Mouse (Mus musculus) cerebral cortex, adult 2 months (tissue): Measurements from ENCODE around the gene Aph1c.

Source experiments
- WGBS: fragments of 180-500 bp; shearing (Covaris S2); methylation state at CpG from one replicate; pipeline ENCODE4 v1.1.7; 2018; 5-methylcytosine and 5-hydroxymethylcytosine counted together

Gene Aph1c

DNA sequence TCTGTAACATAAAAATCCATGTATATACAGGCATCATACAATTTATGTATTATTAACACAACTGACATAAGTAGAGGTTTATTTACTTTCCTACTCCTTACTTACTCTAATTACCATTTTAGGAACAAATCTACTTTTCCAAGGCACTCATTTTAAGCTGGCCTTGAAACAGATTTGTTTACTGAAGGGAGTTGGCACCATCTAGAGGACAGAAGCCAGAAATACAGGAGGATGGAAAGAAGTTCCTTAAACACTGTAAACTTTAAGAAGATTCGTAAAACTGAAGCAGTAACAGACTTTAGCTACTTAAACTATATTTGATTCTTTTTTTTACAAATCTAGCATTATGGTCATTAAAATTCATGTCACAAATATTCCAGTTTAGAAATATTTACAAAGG, 8.5 kb downstream of the Aph1c start:
- 23% methylated on average over 1 of the region's 1 CpGs for WGBS

DNA sequence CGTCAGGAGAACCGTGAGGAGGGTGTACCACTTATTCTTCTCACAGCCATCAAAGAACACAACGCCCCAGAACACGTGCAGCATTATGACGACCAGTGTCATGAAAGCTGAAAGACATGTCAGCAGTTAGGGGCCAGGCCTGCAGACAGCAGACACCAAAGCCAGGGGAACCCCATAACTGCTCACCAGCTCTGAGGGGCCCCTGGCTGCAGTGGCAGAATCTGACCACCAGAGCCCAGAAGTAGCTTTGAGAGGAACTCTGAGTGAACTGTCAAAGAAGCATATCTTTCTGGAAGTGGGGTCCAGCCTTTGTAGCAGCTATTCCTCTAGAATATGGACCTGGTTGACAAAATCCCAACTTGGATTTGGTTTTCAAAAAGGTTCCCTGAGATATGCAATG, 12.3 kb downstream of the Aph1c start:
- WGBS: 100% methylated on average over 1 of the region's 5 CpGs

DNA sequence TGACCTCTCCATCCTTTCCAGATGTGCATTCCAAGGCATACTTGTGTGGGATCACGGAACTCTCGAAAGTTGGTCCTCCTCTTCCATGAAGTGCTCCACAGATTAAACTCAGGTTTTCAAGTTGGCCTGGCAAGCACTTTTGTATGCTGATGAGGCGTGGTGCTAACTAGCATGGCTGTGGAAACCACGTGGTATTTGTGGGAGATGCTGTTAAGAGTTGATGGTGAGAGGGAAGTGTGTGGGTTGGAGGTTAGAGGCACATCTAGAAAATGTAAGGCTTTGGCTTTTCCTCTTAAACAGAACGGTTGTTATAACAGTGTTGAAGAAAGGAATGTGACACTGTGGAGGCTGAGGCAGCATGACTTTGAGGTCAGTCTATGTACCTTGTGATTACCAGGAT, 13.5 kb downstream of the Aph1c start:
- WGBS: 75% methylated on average over 5 of the region's 5 CpGs

DNA sequence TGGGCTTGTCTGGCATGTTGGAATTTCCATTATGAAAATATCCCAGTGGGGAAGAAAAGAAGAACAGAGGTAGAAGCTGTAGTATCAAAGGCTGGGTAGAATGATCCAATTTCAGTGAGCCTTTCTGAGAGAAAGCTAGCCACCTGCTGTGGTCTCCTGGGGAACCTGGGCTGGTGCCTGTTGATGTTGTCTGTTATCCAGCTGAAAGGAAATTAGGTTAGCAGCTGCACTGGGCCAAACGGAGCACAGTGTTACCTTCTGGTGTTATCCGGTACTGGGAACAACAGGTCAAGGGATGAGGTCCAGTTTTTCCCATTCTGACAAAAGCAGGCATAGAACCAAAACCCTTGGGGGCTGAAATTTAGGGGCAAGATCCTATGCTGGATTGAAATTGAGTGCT, 21.1 kb downstream of the Aph1c start:
- 55% methylated on average over 2 of the region's 2 CpGs for WGBS

DNA sequence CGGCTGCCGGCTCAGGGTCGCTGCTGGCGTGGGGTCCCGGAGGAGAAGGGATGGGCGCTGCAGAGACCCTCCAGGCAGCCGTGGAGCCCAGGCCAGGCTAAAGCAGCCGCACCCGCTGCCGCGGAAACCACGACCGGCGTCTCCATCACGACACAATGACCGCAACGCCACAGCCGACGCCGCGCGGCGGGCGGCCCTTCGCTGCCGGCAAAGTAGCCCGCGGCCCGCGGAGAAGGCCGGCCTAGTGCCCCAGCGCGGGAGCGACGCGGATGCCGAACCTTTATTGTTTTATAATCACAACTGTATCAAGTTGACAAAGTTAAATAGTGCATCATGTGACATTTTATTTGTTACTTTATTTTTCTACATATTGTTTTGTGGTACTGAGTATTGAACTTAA, 28.6 kb downstream of the Aph1c start:
- 17% methylated on average over 32 of the region's 37 CpGs for WGBS

DNA sequence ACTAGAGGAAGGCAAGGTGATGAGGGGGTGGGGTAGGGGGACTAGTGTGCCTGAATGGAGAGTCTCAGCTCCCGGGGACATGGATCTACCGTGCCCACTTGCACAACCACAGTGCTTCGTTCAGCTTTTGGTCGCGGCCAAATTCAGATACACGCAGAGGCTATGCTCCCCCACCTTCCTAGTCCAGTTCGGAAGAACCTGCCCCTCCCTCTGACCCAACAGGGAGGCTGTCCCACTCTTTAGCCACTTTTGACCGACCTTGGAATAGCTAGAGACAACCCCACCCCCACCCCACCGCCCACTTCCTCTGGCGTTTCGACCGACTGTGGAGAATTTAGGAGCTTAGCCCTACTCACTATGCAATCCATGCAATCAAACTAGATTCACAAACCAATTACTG, 32.6 kb downstream of the Aph1c start:
- 60% methylated on average over 12 of the region's 12 CpGs for WGBS

DNA sequence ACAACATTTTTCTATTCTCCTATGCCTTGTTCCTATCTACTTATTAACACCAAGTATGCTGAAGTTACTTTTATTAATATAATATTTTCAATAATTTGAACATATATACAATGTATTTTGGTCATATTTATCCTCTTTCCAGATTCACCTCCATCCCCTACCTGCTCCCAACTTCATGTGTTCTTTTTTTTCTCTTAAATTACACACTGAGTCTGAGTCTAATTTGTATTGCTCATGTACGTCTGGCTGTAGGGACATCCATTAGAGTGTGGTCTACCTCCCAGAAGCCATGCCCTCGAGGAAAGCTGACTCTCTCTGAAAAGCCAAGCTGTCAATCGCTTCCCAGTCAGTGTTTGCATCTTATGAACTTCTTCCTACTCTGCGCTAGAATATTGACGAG, 37.8 kb downstream of the Aph1c start, which contains the start of gene Gm10647:
Gene Gm10647 (plus strand): TSS at position 301 of the 400 bp plus-strand sequence.
- 83% methylated on average over 5 of the region's 5 CpGs for WGBS

DNA sequence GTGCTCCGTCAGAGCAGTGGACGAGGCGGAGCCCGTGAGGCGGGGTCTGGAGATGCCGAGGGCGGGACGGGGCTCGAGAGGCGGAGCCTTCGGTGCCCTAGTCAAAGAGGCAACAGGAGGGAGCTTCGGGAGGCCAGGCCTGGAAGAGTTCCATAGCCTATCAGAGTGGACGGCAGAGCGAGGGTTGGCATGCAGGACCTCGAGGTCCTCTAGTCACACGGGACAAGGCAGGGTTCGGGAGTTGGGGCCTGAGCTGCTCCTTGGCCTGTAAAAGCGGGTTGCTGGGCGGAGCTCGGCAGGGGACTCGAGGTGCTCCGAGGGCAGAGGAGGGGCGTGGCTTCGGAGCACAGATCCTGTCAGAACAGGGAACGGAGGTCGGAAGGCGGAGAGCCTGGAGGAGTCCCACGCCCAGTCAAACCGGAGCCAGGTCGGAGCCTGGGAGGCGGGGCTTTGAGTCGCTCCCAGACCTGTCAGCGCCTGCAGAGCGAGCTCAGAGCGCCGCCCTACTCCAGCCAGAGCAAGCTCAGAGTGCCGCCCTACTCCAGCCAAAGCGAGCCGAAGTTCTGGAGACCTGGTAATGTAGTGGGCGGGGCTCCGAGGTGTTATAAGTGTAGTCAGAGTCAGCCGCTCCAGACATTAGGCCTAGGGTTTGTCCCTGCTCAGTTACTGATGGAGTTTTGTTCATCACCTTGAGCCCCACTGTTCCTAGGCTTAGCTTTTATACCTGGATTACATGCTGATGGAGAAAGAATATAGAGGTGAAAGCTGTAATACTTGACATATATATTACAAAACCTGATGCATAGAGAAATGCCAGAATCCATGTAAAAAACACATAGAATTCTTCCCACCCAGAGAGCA, 38.8 kb downstream of the Aph1c start, which contains the start of gene Aph1b:
Gene Aph1b (minus strand): TSS at position 27 of the 861 bp plus-strand sequence.
- WGBS: under 1% methylated on average over 42 of the region's 42 CpGs

DNA sequence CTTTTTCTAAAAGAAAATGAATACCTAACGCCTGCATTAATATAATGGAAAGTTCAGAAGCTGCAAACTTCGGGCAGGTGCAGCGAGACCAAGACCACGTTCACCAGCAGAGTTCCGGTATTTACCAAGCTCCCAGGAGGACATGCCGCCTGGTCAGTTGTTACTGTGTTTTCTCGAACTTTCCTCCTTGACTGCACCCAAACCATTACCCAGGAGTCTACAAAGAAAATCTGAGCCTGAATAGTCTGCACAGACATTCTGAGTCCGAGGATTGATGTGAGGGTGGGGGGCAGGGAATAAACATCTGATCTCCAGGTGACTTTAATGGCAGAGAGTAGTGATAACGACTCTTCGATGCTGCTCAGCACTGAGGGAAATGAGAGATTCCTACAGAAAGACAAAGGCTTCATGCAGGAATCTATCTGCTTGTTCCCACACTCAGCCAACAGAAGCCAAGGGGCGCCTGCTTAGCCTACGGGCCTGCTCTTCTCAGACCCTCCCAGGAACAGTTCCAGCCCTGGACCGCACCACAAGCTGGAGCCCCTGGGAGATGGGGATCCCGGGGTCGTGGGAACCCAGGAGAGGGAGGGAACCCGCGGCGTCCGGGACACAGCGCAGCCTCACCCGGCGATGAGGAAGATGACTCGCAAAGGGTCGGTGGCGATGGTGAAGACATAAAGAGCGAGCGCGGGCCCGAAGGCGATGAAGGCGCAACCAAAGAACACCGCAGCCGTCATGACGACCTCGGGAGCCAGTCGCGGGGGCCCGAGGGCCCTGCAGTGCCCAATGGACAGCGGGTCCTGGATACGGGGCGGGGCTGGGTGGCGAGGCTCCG, 39.7 kb downstream of the Aph1c start:
- WGBS: 2% methylated on average over 43 of the region's 43 CpGs

DNA sequence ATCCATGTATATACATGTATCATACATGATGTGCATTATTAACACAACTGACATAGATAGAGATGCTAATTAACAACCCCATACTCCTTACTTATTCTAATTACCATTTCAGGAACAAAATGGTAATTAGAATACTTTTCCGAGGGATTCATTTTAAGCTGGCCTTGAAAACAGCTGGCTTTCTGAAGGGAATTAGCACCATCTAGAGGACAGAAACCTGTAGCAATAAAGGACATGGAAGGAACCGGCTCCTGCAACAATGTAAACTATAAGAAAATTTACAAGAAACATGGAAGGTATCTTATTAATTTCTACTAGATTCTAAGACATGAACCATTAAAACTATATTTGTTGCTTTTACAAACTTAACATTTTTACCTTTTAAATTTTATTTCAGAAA, 46.7 kb downstream of the Aph1c start:
- WGBS: under 1% methylated on average over 2 of the region's 2 CpGs

DNA sequence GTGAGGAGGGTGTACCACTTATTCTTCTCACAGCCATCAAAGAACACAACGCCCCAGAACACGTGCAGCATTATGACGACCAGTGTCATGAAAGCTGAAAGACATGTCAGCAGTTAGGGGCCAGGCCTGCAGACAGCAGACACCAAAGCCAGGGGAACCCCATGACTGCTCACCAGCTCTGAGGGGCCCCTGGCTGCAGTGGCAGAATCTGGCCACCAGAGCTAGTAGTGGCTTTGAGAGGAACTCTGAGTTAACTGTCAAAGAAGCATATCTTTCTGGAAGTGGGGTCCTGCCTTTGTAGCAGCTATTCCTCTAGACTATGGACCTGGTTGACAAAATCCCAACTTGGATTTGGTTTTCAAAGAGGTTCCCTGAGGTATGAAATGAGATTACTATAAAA, 50.0 kb downstream of the Aph1c start:
- WGBS: no CpG with 5 or more reads among the region's 3 CpGs

DNA sequence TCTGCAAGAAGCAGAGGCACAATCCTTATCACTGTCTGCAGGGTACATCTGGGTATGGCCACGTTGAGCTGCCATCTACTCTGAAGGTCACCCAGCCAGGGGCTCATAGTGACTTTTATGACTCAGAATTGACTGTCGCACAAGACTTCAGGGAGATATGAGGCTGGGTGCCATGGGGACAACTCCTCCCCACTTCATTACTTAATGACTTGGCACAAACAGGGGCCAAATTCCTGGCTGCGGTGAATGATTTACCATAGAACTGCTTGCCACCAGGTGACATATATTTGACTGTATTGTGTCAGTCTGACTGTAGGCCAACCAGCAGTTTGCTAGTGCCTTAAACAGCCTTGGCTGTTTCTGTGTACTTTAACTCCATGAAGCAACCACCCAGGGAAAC, 65.3 kb downstream of the Aph1c start:
- WGBS: 80% methylated on average over 3 of the region's 3 CpGs

DNA sequence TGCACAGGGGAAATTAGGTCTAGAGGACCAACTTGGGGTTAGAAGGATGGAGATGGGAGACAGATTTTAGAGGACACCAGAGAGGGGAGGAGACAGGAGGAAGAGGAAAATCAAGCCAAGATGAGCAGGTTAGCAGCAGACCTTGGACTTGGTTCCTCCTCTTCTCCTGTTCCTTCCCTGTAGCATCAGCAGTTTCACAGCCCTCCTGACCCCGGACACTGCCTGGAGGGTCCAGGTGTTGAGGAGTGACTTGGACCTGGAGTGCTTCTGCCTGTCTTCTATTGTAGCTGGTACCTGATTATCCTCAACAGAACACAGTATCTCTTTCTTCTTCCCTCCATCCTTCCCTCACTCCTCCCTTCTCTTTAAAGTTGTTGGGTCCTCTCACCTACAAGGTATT, 65.8 kb downstream of the Aph1c start:
- 94% methylated on average over 1 of the region's 1 CpGs for WGBS
